Mouse (Mus musculus) liver, adult 2 months (tissue): ENCODE results near the gene Gna13.

Experiments used
- CTCF ChIP-seq: fragments of 200-500 bp; IDR thresholded peaks from 2 replicates; pipeline ENCODE4 v1.5.1; 2011; ENCODE audit warnings: low read depth, low read length, control low read depth
- POLR2A ChIP-seq: fragments of 200-500 bp; IDR thresholded peaks from 2 replicates; pipeline ENCODE4 v1.6.1; 2011; ENCODE audit warnings: low read length, control low read depth; ENCODE audit not compliant: insufficient read depth; ENCODE audit errors: extremely low read depth

DNA sequence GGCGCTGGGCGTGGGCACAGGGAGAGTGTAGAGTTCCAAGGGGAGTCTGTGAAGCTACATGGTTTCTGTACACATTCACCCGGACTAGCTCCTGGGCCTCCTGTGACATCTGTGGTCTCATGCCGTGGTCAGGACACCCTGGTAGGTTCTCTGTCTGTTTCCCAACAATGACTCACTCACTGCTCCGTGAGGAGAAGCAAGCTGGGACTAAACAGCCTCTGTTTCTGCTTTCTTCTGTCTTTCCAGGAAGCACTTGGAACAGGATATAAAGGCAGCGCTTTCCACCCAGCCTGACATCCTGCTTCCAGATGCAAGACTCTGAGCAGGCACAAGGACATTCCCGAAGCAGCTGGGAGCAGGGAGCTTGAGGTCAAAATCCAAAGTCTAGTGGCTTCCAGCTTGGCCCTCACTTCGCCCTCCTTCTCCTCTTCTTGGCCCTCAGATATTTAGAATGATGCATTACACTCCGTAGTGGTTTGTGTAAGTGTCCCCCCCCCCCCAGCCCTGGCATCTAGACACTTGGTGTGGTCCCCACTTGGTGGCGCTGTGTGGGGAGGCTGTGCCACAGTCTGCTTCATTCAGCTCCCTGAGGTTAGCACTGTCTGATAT is 18.5 kb upstream of the Gna13 start:
- TF ChIP-seq CTCF, result peak; percentile 70
- no peak for TF ChIP-seq POLR2A
